Mouse (Mus musculus): Measurements from ENCODE around the gene Slc25a41. TPM values are rescaled to one million over a fixed set of nuclear protein-coding genes. Genes with fewer than 3 reads are reported as not detected.

The Slc25a41 gene
- 0.17 and 0.23 TPM in 2 replicates for polyA plus RNA-seq (2016; fragmentation: Nextera tagmentation; extraction: Ambion mirVana)

DNA sequence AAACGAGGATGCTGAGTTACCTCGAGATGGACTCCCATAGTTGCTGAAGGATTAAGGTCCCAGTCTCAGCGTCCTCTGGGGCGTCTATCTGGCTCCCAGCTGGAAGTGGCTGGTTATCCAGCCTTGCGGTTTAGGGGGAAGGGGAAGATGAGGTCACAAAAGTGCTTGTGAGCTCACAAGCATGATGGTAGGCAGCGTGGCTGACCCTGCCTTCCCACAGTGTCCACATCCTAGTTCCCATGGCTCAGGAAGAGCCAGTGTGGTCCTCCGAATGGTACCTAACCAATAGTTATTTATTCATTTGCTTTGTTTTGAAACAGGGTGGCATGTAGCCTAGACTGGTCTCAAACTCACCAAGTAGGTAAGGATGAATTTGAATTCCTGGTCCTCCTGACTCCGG is at the start of gene Slc25a41:
TSS of gene Slc25a41 (minus strand) at position 101 of the 400 bp plus-strand sequence.
- no peaks in the 10 kb centered on the region for H3K9me3 ChIP-seq
- H3K9ac ChIP-seq (replicated peaks) = no peak within 1 kb of the TSS
- WGBS = 71% methylated on average over 8 of the region's 8 CpGs
- no peaks in the 10 kb centered on the region for H3K4me1 ChIP-seq (replicated peaks)
- ATAC-seq (ENCODE audit: insufficient number of reproducible peaks, insufficient read depth, low FRiP score, low TSS enrichment, low read depth) = no peak
- peaks cover 30% of the 10 kb centered on the region for H3K27me3 ChIP-seq
- no peak within 1 kb of the TSS for H3K4me3 ChIP-seq (replicated peaks)
- H3K36me3 ChIP-seq = no peaks in the 10 kb centered on the region
- no peak within 1 kb of the TSS for H3K4me2 ChIP-seq
- no peak within 1 kb of the TSS for H3K27ac ChIP-seq

DNA sequence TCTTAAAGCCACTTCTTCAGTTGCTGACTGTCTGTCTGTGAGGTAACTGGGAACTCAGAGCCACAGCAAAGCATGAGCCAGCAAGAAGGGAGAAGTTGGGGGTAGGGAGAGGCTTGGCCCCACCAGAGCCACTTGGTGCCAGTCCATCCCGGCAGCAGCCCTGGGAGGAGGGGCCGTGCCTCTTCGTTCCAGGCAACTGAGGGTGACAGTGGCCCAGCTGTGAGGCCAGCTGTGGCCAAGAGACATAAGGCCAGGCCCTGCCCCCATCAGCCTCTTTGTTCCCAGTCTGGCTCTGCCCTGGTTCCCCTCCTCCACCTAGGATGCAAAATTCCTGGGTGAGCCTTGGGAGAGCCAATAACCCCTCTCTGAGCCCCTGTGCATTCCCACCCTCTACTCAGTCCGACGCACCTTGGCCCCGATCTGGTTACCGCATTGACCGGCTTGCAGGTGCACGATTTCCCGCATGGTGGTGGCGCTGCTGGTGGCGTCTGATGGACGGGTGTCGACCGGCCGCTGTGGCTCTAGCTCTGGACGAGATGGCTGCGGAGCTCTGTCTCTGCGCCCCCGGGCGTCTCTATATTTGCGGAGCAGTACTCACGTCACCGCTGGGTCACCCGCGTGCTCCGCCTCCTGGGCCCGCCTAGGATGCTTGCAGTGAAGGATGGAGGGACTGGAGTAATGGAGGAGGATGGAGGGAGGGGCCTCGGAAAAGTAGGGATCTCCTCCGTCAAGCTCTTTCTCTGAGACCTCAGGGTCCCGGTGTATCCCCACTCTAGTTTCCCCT is 45.8 kb upstream of the Slc25a41 start, which contains the start of gene Tubb4a:
TSS of gene Tubb4a (minus strand) at position 734 of the 784 bp plus-strand sequence.
- peak within 1 kb of the TSS; percentile 42 for H3K4me3 ChIP-seq (replicated peaks)
- no peaks in the 10 kb centered on the region for H3K9me3 ChIP-seq
- no peak within 1 kb of the TSS for H3K27ac ChIP-seq
- peaks cover 7% of the 10 kb centered on the region; the same call in 1 of the 2 replicates for H3K4me1 ChIP-seq (replicated peaks)
- peak within 1 kb of the TSS; percentile 63 for H3K4me2 ChIP-seq
- 1% methylated on average over 31 of the region's 31 CpGs for WGBS
- peak within 1 kb of the TSS; percentile 50 for H3K9ac ChIP-seq (replicated peaks)
- peak; percentile 61; the same call in 1 of the 2 replicates for ATAC-seq (ENCODE audit: insufficient number of reproducible peaks, insufficient read depth, low FRiP score, low TSS enrichment, low read depth)
- H3K27me3 ChIP-seq = peaks cover 49% of the 10 kb centered on the region
- H3K36me3 ChIP-seq = no peaks in the 10 kb centered on the region

DNA sequence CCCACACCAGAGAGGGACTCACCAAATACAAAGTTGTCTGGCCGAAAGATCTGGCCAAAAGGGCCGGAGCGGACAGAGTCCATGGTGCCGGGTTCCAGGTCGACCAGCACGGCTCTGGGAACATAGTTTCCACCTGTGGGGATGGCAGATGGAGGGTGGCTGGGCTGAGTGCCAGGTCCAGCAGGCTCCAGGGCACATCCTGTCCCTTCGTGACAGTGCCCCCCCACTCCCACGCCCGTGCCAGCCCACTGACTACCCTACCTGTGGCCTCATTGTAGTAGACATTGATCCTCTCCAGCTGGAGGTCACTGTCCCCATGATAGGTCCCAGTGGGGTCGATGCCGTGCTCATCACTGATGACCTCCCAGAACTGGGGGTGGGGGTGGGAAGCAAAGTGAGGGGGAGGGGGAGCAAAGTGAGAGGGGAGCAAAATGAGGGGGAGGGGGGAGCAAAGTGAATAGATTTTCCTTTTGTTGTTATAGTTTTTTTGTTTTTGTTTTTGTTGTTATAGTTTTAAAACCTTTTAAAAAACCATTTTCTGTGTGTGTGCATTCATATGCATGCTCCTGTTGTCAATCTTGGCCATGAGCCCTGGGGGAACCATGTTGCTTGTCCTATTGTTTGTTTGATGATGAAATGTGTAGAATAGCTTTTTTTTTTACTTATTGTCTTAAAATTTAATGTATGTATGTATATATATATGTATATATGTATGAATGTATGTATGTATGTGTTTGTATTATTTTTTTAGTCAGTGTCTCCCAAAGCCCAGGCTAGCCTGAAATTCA is 44.7 kb upstream of the Slc25a41 start:
- 87% methylated on average over 11 of the region's 11 CpGs for WGBS
- 0 out of 2 replicates have a peak, but pooled peaks cover under 1% of the 10 kb centered on the region for H3K36me3 ChIP-seq
- H3K4me2 ChIP-seq = no peak overlapping the region
- H3K4me1 ChIP-seq (replicated peaks) = peaks cover 7% of the 10 kb centered on the region; the same call in 1 of the 2 replicates
- H3K9me3 ChIP-seq = no peaks in the 10 kb centered on the region
- no peak overlapping the region for H3K9ac ChIP-seq (replicated peaks)
- peaks cover 49% of the 10 kb centered on the region for H3K27me3 ChIP-seq
- ATAC-seq (ENCODE audit: insufficient number of reproducible peaks, insufficient read depth, low FRiP score, low TSS enrichment, low read depth) = no peak
- no peak overlapping the region for H3K4me3 ChIP-seq (replicated peaks)
- H3K27ac ChIP-seq = no peak overlapping the region

DNA sequence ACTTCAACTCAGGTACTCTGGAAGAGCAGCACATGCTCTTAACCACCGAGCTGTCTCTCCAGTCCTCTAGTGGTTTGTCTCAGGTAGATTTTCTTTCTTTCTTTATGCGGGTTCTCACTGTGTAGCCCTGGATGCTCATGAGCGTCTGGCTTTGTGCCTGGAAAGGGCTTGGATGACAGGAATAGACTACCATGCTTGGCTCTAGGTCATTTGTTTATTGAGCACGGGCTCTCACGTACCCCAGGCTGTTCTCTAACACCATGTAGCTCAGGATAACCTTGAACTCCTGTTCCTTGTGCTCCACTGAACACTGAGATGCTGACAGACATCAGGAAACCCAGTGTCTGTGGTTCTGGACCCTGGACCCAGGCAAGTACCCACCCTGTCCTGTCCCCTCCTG is 41.0 kb upstream of the Slc25a41 start:
- Histone ChIP-seq H3K27ac (no peak overlapping the region), H3K36me3 (0 out of 2 replicates have a peak, but pooled peaks cover 5% of the 10 kb centered on the region), H3K27me3 (peaks cover 25% of the 10 kb centered on the region), H3K9me3 (no peaks in the 10 kb centered on the region), H3K4me2 (no peak overlapping the region), H3K4me1 (replicated peaks) (peaks cover 12% of the 10 kb centered on the region; the same call in 1 of the 2 replicates), H3K4me3 (replicated peaks) (no peak overlapping the region), H3K9ac (replicated peaks) (no peak overlapping the region)
- WGBS = 83% methylated on average over 5 of the region's 5 CpGs
- ATAC-seq (ENCODE audit: insufficient number of reproducible peaks, insufficient read depth, low FRiP score, low TSS enrichment, low read depth) = no peak

DNA sequence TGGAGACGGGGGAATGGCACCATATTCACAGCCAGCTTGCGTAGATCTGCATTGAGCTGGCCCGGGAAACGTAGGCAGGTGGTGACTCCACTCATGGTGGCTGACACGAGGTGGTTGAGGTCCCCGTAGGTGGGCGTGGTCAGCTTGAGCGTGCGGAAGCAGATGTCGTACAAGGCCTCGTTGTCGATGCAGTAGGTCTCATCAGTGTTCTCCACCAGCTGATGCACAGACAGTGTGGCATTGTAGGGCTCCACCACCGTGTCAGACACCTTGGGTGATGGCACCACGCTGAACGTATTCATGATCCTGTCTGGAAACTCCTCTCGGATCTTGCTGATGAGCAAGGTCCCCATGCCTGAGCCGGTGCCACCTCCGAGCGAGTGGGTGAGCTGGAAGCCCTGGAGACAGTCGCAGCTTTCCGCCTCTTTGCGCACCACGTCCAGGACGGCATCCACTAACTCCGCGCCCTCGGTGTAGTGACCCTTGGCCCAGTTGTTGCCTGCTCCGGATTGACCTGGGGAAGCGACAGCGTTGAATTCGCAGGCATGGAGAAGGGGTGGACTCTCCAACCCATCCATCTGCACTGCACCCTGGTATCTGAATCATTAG is 39.9 kb upstream of the Slc25a41 start:
- Histone ChIP-seq H3K4me3 (replicated peaks) (no peak overlapping the region), H3K27me3 (peaks cover 15% of the 10 kb centered on the region), H3K9ac (replicated peaks) (no peak overlapping the region), H3K4me1 (replicated peaks) (0 out of 2 replicates have a peak, but pooled peaks cover 5% of the 10 kb centered on the region), H3K27ac (no peak overlapping the region), H3K9me3 (no peaks in the 10 kb centered on the region), H3K4me2 (no peak overlapping the region), H3K36me3 (0 out of 2 replicates have a peak, but pooled peaks cover 5% of the 10 kb centered on the region)
- no peak for ATAC-seq (ENCODE audit: insufficient number of reproducible peaks, insufficient read depth, low FRiP score, low TSS enrichment, low read depth)
- WGBS = 92% methylated on average over 31 of the region's 31 CpGs

DNA sequence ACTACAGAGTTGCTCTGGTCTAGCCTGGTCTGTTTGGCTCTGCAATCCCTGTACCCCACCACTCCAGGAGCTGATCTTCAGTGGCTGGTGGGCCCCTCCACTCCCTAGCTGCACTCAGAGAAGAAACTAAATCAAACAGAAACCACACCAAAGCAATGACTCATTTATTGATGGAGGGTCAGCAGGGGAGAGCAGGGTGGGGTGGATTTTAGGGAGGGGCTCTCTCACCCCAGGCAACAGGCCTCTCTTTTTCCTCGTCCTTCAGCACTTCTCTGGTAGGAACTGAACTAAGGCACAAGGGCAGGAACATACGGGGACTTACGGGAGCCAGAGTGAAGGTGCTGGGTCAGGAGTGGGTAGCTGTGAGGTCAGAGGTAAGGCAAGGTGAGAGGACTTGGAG is 38.5 kb upstream of the Slc25a41 start:
- Histone ChIP-seq H3K4me2 (no peak overlapping the region), H3K4me3 (replicated peaks) (no peak overlapping the region), H3K4me1 (replicated peaks) (0 out of 2 replicates have a peak, but pooled peaks cover 5% of the 10 kb centered on the region), H3K9me3 (no peaks in the 10 kb centered on the region), H3K9ac (replicated peaks) (no peak overlapping the region), H3K27ac (no peak overlapping the region), H3K27me3 (peaks cover 9% of the 10 kb centered on the region), H3K36me3 (0 out of 2 replicates have a peak, but pooled peaks cover 5% of the 10 kb centered on the region)
- WGBS = 55% methylated on average over 3 of the region's 3 CpGs
- ATAC-seq (ENCODE audit: insufficient number of reproducible peaks, insufficient read depth, low FRiP score, low TSS enrichment, low read depth) = no peak

DNA sequence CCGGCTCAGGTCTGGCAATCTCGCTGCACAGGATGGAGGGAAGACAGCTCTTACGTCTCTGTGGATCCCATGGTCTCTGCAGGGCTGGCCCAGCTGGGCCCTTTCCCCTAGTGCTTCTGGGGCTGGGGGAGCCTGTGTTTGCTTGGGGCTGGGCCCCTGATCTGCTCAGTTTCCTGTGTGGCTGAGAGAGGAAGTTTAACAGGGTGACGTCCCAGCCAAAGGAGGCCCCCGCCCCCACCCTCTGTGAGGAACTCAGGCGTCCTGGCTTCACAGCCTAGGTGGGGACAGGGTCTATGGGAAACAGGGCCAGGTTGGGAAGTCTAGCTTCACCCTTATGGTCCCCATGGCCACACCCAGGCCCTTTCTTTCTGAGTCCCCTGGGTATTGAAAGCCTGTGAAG is 36.9 kb upstream of the Slc25a41 start, which contains the start of gene Dennd1c:
TSS of gene Dennd1c (minus strand) at position 179 of the 400 bp plus-strand sequence.
- WGBS = 48% methylated on average over 6 of the region's 6 CpGs
- H3K27ac ChIP-seq = no peak within 1 kb of the TSS
- ATAC-seq (ENCODE audit: insufficient number of reproducible peaks, insufficient read depth, low FRiP score, low TSS enrichment, low read depth) = no peak

DNA sequence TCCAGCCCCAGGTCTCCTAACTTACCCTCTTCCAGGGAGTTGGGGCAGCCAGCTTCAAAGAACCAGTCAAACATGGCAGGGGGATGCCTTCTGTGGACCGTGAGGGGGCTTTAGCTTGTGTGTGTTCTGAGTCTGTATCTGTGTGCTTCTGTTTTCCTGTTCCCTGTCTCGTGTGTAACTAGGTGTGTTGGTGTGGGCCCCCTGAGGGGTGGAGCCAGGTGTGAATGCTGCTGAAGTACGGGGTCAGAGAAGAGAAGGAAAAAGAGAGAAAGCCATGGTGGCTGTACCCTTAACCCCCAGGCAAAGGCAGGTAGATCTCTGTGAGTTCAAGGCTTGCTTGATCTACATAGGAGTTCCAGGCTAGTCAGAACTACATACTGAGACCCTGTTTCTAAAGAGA is 35.5 kb upstream of the Slc25a41 start:
- Histone ChIP-seq H3K36me3 (0 out of 2 replicates have a peak, but pooled peaks cover 5% of the 10 kb centered on the region), H3K4me3 (replicated peaks) (no peak overlapping the region), H3K4me2 (no peak overlapping the region), H3K9ac (replicated peaks) (no peak overlapping the region), H3K9me3 (no peaks in the 10 kb centered on the region), H3K4me1 (replicated peaks) (0 out of 2 replicates have a peak, but pooled peaks cover 5% of the 10 kb centered on the region), H3K27ac (no peak overlapping the region), H3K27me3 (peaks cover 19% of the 10 kb centered on the region)
- WGBS = 40% methylated on average over 3 of the region's 3 CpGs
- ATAC-seq (ENCODE audit: insufficient number of reproducible peaks, insufficient read depth, low FRiP score, low TSS enrichment, low read depth) = no peak

More for the DNA sequence above, 36.9 kb upstream of the Slc25a41 start, which contains the start of gene Dennd1c:
- 0 out of 2 replicates have a peak, but pooled peaks cover 5% of the 10 kb centered on the region for H3K4me1 ChIP-seq (replicated peaks)
- H3K4me2 ChIP-seq = no peak within 1 kb of the TSS
- peaks cover 11% of the 10 kb centered on the region for H3K27me3 ChIP-seq
- no peaks in the 10 kb centered on the region for H3K9me3 ChIP-seq
- H3K4me3 ChIP-seq (replicated peaks) = no peak within 1 kb of the TSS
- 0 out of 2 replicates have a peak, but pooled peaks cover 5% of the 10 kb centered on the region for H3K36me3 ChIP-seq
- no peak within 1 kb of the TSS for H3K9ac ChIP-seq (replicated peaks)

DNA sequence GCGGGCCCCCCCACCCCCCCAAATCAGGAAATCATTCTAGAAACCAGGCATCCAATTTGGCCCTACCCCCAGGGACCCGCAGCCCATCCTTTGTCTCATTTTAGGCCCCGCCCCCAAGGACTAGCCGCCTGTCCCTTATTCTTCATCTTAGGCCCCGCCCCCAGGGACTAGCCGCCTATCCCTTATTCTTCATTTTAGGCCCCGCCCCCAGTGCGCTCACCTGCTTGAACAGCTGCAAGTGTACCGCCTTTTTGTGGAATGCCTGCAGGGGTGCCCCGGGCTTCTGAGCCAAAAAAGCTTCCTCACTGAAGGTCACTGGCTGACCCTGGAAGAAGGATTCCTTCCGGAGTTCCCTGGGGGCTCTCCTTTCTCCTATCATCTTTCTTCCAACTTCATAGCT is 29.2 kb upstream of the Slc25a41 start:
- H3K4me3 ChIP-seq (replicated peaks) = no peak overlapping the region

DNA sequence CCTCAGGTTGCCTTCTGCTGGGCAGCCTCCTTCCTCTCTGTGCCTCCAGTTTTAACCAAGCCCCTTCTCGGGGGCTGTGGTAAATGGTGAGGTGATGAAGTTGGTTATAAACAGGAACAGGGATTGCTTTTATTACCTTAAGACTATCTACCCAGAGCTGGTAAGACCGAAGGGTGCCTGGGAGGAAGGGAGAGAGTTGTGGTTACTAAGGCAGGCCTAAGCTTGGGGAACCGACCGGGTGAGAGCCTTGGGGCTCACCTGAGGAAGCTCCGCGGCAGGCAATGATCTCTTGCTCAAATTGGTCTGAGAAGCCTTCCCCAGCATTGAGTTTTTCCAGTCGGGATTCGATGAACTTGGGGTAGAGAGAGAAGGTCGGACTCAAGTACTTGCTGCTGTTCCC is 28.8 kb upstream of the Slc25a41 start:
- 6% methylated on average over 9 of the region's 9 CpGs for WGBS
- Histone ChIP-seq H3K36me3 (no peaks in the 10 kb centered on the region), H3K27me3 (peaks cover 67% of the 10 kb centered on the region), H3K4me1 (replicated peaks) (no peaks in the 10 kb centered on the region), H3K4me3 (replicated peaks) (no peak overlapping the region), H3K4me2 (peak overlapping the region; percentile 10; the same call in 1 of the 2 replicates), H3K9me3 (no peaks in the 10 kb centered on the region), H3K9ac (replicated peaks) (no peak overlapping the region), H3K27ac (no peak overlapping the region)
- ATAC-seq (ENCODE audit: insufficient number of reproducible peaks, insufficient read depth, low FRiP score, low TSS enrichment, low read depth) = no peak

More for the DNA sequence above, 29.2 kb upstream of the Slc25a41 start:
- Histone ChIP-seq H3K4me2 (peak overlapping the region; percentile 10; the same call in 1 of the 2 replicates), H3K9ac (replicated peaks) (no peak overlapping the region), H3K27ac (no peak overlapping the region), H3K36me3 (no peaks in the 10 kb centered on the region), H3K27me3 (peaks cover 64% of the 10 kb centered on the region), H3K4me1 (replicated peaks) (no peaks in the 10 kb centered on the region), H3K9me3 (no peaks in the 10 kb centered on the region)
- no peak for ATAC-seq (ENCODE audit: insufficient number of reproducible peaks, insufficient read depth, low FRiP score, low TSS enrichment, low read depth)
- WGBS = 4% methylated on average over 11 of the region's 11 CpGs
